Mouse (Mus musculus) 3T3-L1 (cell line): ENCODE measurements at regions not wholly inside any gene's neighbourhood (a gene's known extent, or its start where the extent isn't known, plus 50 kb on each side); places are given as distances from the start of the nearest gene placed in this dataset.

Experiments used
- DNase-seq: peaks from one replicate; pipeline ENCODE4 v3.0.0-alpha.2; 2015; ENCODE audit warnings: low read depth, low spot score

GRCm38 (mm10) chr3:131056893-131057660 lies 53.2 kb upstream of the Lef1 start:
- no peak for DNase-seq

DNA sequence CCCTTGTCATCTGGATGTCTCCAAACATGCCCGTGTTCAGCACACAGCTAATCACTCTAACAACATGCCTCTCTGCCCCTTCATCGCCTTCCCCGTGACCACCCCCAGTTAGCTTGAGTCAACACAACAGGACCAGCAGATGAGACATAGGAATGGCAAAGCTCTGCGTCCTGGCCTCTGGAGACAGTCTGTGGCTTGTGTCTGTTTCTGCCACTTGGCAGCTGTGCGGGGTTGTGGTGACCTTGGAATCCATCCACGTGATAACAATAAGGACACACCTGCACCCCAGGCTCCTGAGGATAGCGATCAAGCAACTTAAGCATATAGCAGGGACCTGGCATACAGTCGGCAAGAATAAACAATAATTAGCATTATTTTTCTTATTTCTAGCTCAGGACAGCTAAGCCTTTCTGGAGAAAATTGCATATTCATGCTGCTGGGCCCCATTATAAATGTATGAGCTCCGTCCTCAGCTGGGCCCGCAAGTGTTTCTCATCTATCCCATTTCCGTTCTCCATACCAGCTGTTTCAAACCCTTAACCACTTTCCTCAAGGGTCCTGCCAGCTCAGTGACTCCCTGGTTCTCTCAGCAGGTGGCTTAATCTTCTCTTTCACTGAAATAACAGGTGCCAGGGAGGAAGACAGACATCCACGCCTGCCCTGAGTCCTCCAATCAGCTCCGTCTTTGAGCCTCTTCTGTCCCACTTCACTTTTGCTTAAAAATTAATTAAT lies 55.9 kb upstream of the Lef1 start:
- peak; percentile 8 for DNase-seq

GRCm38 (mm10) chr3:131047716-131048115 lies 62.6 kb upstream of the Lef1 start:
- no peak for DNase-seq

- DNase-seq = no peak
These were observed 63.9 kb upstream of the Lef1 start for GRCm38 (mm10) chr3:131046412-131046811.

- peak; percentile 38 for DNase-seq
These were observed 70.0 kb upstream of the Lef1 start for GRCm38 (mm10) chr3:131040214-131040825.

DNA sequence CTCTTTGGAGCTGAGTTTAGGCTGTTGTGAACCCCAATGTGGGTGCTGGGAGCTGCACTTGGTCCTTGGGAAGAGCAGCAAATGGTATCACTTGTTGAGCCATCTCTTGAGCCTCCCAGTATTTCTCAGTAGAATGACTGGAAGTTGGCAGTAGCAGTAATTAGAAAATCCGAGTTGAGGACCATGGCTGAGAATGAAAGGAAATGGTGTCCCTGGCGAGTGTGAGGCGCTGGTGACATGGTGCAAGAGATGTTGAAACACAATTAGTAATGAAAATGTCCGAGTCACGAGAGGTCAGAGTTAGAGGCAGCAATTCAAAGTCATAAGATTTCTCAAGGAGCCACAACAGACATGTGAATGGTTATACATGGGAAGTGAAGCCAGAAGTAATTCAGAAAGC lies 73.2 kb upstream of the Lef1 start:
- DNase-seq = no peak

DNA sequence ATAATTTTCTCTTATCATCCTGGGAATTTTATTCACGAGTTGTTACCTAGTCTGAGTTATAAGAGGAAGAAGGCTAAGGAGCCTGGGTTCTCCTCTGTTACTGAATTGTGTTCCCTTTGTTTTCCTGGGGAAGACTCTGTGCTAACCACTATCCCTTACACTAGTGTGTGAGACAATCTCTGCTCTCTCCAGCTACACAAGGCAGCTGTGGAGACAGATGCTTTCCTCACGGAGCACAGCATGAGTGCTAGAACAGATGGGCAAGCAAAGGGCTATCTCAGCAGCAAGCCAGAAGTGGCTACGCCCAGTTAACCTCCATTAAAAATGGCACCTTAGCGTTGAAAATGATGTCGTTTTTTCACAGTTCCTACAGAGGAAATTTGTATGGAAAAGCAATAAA lies 75.5 kb upstream of the Lef1 start:
- no peak for DNase-seq

GRCm38 (mm10) chr3:131026336-131026735 lies 83.9 kb upstream of the Lef1 start:
- no peak for DNase-seq

GRCm38 (mm10) chr3:131019163-131019956 lies 90.9 kb upstream of the Lef1 start:
- no peak for DNase-seq

GRCm38 (mm10) chr3:131017899-131018298 lies 92.4 kb upstream of the Lef1 start:
- no peak for DNase-seq

DNA sequence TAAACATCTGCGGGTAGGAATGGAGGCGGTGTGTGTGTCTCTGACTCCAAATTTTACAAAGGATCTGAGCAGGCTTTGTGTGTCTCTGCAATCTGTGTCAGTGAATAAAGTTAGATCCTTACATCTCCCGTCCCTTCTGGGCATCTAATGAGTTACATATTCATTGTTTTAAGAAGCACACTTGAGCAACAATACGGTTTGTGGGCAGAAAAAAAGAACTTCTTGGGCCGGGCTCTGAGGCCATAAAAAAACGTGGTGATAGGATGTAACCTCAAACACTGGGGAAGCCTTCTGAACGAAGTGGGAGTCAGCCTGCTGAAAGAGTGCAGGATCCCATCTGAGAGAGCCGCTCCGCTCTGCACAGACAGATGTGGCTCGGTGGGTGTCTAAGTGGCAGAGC lies 94.2 kb upstream of the Lef1 start:
- DNase-seq = no peak

DNA sequence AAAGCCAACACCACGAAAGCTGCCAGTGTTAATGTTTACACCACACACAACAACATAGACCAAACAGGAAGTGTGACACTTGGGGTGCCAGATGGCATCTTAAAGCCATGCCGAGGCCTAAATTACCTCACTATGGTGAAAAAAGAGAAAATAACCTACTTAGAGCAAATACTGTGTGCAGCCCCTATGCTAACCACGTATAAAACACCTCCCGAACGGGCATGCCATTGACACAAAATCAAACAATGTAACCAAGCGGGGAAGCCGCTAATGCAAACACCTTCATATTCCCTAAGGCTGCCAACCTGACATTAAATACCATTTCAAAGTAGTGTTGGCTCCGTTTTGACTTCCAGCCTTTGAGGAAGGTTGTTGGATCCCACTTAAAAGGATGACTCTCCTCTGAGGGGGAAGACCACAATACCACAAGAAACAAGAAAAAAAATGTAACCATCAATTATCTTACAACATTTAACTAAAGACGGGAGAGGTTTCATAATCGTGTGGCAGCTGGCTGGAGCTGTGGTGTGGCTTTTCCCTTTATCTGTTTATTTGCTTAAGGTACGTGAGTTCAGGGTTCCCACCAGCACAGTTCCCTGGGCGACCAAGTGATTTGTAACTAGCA lies 96.1 kb upstream of the Lef1 start:
- no peak for DNase-seq

DNA sequence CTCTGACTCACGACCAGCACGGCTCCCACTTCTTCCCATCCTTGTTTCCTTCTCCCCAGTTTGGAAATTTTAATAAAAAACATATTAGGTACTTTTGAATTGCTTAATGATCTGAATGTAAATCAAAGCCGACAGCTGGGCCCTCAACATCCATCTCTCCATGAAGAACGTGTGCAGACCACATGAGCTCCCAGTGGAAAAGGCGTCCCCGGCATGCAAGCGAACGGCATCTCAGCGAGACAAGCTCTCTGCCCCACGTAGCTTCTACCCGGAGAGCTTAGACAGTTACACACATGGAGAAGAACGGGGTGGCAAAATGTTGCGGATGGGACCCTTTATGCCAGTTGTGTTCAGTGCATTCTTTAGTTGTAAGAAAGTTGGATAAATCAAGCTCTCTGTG lies 109.6 kb upstream of the Lef1 start:
- DNase-seq = no peak

GRCm38 (mm10) chr3:131000252-131000651 lies 110.0 kb upstream of the Lef1 start:
- DNase-seq = no peak

DNA sequence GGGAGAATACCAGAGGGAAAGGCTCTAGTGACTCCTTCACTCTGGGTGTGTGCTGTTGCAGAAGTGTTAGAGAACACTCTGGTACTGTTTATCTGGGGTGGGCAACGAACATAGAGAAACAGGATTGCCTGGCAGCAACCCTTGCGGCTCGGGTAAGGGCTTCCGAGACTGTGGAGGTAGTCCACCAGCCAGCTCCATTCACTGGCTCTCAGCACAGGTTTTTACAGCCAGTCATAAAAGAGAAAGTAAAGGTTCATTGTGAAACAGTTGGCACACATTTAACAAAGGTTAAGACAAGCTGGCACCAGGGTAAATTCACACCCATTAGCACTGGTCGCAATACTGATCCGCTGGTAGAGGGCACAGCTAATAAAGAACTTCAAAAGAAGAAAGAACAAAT lies 110.5 kb upstream of the Lef1 start:
- DNase-seq = no peak

- no peak for DNase-seq
These were observed 111.8 kb upstream of the Lef1 start for GRCm38 (mm10) chr3:130998433-130998832.

- DNase-seq = no peak
These were observed 113.5 kb upstream of the Lef1 start for GRCm38 (mm10) chr3:130996786-130997185.

DNA sequence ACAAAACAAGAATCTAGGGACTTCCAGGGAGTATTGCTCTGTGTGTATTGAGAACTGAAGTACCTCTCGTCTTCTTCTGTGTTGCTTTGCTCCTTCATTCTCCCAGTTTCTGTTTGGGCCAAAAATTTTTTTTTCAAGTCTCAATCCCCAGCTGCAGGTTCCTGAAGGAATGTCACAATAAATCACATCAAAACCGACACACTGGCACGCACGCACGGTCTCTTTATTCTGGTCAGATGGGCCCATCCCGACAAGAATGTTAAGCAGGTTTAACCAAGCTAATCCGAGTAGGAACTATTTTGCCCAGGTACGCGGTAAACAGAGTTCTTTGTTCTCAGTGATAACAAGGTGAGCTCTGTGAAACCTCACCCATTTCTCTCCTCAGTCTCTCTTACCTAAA lies 118.3 kb upstream of the Lef1 start:
- DNase-seq = no peak

DNA sequence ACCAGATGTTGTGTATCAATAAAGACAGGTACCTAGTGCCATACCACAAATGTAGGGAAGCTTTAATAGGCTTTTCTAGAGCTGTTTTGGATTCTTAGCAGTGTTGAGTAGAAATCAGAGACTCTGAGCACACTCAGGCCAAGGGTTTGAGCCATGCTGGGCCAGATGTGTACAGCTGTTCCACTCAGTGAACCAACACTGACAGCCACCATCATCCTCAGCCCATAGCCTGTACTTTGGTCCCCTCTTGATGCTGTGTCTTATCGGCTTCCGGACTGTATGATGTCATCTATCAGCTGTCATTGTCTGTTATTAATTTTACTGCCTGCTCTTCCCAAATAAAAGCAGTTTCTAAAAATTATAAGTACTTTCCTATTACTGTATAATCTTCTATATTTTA lies 123.6 kb upstream of the Lef1 start:
- DNase-seq = no peak

GRCm38 (mm10) chr3:130986101-130986500 lies 124.2 kb upstream of the Lef1 start:
- no peak for DNase-seq

DNA sequence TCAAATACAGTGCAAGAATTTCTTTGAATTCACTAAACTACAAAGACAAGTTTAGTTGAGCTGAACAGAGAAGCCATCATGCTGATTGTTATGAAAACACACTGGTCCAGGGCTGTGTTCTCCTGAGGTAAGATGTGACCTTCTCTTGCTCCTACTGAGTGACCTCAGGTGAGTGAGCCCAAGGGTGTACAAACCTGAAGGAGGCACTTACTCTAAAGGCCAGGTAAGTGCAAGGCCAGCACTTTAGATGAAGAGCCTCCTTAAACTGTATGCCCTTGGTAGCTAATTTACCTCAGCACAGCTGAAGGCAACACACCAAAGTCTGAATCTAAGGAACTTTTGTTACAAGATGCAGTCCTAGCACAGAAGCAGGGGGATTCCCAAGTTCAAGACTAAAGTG lies 128.7 kb upstream of the Lef1 start:
- no peak for DNase-seq
